Mouse (Mus musculus) heart, embryonic 11.5 days (tissue): ENCODE data around the gene Dlx3. TPM values are rescaled to one million over a fixed set of nuclear protein-coding genes. Genes with fewer than 3 reads are reported as not detected.

Experiments used
- ATAC-seq: fragments of 200-750 bp; cut with Nextera tagmentation; replicated peaks from 2 replicates; pipeline ENCODE4 v1.8.0; 2017; ENCODE audit warnings: moderate library complexity; ENCODE audit not compliant: insufficient number of reproducible peaks, low FRiP score, low TSS enrichment
- H3K27ac ChIP-seq: fragments of 300-500 bp; sonication (generic); 2 replicates; pipeline ENCODE4 v1.5.1; 2014; ENCODE audit warnings: mild to moderate bottlenecking, low read depth, low read length
- H3K27me3 ChIP-seq: fragments of 300-500 bp; sonication (generic); 2 replicates; pipeline ENCODE4 v1.6.1; 2014; ENCODE audit warnings: mild to moderate bottlenecking, low read length, mixed read lengths; ENCODE audit not compliant: control insufficient read depth, insufficient read depth
- H3K36me3 ChIP-seq: fragments of 300-500 bp; sonication (generic); 2 replicates; pipeline ENCODE4 v1.6.1; 2014; ENCODE audit warnings: mild to moderate bottlenecking, low read length, moderate library complexity, mixed read lengths; ENCODE audit not compliant: control insufficient read depth, insufficient read depth
- H3K4me1 ChIP-seq: fragments of 300-500 bp; sonication (generic); 2 replicates; pipeline ENCODE4 v1.6.1; 2014; ENCODE audit warnings: low read length; ENCODE audit not compliant: control insufficient read depth, insufficient read depth
- H3K4me2 ChIP-seq: fragments of 300-500 bp; sonication (generic); 2 replicates; pipeline ENCODE4 v1.6.1; 2014; ENCODE audit warnings: mild to moderate bottlenecking, moderate library complexity
- H3K4me3 ChIP-seq: fragments of 300-500 bp; sonication (generic); 2 replicates; pipeline ENCODE4 v1.5.1; 2014; ENCODE audit warnings: low read depth, low read length
- H3K9ac ChIP-seq: fragments of 300-500 bp; sonication (generic); 2 replicates; pipeline ENCODE4 v1.6.1; 2014; ENCODE audit warnings: mild to moderate bottlenecking, low read depth, low read length, moderate library complexity
- H3K9me3 ChIP-seq: fragments of 300-500 bp; sonication (generic); replicated peaks from 2 replicates; pipeline ENCODE4 v1.6.1; 2016; ENCODE audit warnings: low read length; ENCODE audit not compliant: control insufficient read depth
- WGBS: fragments of 180-500 bp; shearing (Covaris S2); extraction: QIAGEN DNeasy Blood & Tissue Kit; methylation state at CpG from one replicate; pipeline ENCODE4 v1.1.7; 2014; ENCODE audit not compliant: insufficient replicate concordance; 5-methylcytosine and 5-hydroxymethylcytosine counted together
- polyA plus RNA-seq: library from polyadenylated mRNA; unstranded; fragments of >200 nt; fragmentation: Nextera tagmentation; extraction: Ambion mirVana; gene quantifications from 2 replicates; pipeline ENCODE4 v1.2.1, GENCODE M21; 2014

The Dlx3 gene
- polyA plus RNA-seq, 1 experiment from 2014 or later: 0.40 TPM

- no peak for ATAC-seq
- H3K9me3 ChIP-seq: no peaks in the 10 kb centered on the region
- no peak overlapping the region for H3K4me2 ChIP-seq
- no peak overlapping the region for H3K4me3 ChIP-seq
- no peaks in the 10 kb centered on the region for H3K36me3 ChIP-seq
- WGBS: 51% methylated on average over 6 of the region's 6 CpGs
- H3K27ac ChIP-seq: no peak overlapping the region
- H3K4me1 ChIP-seq: peaks cover 10% of the 10 kb centered on the region
- no peak overlapping the region for H3K9ac ChIP-seq
- no peaks in the 10 kb centered on the region for H3K27me3 ChIP-seq
Observed at GRCm38 (mm10) chr11:95097889-95098288, 22.0 kb upstream of the Dlx3 start.

- Histone ChIP-seq H3K36me3 (no peaks in the 10 kb centered on the region), H3K4me2 (no peak overlapping the region), H3K9ac (no peak overlapping the region), H3K4me1 (peaks cover 10% of the 10 kb centered on the region), H3K27ac (no peak overlapping the region), H3K27me3 (no peaks in the 10 kb centered on the region), H3K9me3 (no peaks in the 10 kb centered on the region), H3K4me3 (no peak overlapping the region)
- no peak for ATAC-seq
- WGBS: 79% methylated on average over 5 of the region's 5 CpGs
Observed at GRCm38 (mm10) chr11:95098346-95099095, 21.4 kb upstream of the Dlx3 start.

DNA sequence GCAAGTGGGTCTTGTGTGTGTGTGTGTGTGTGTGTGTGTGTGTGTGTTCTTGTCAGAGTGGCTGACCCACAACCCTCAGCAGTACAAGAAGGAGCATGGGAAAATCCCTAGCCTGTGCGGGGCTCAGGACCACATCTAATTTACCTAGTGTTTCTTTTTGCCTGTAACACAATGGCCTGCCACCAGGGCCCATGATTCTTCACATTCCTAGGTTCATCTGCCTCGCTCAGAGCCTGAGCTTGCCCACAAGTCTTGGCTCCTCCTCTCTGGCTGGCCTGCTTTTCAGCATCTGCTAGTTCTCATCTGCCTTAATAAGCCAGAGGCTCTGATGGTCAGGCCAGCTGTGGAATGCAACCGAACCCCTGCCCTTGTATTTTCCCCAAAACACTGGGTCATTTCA lies 19.5 kb upstream of the Dlx3 start:
- H3K9ac ChIP-seq: no peak overlapping the region
- H3K27me3 ChIP-seq: no peaks in the 10 kb centered on the region
- H3K27ac ChIP-seq: no peak overlapping the region
- H3K4me3 ChIP-seq: no peak overlapping the region
- no peak overlapping the region for H3K4me2 ChIP-seq
- WGBS: 41% methylated on average over 3 of the region's 3 CpGs
- no peaks in the 10 kb centered on the region for H3K9me3 ChIP-seq
- no peaks in the 10 kb centered on the region for H3K36me3 ChIP-seq
- ATAC-seq: no peak
- H3K4me1 ChIP-seq: peaks cover 18% of the 10 kb centered on the region

- Histone ChIP-seq H3K27ac (no peak overlapping the region), H3K36me3 (no peaks in the 10 kb centered on the region), H3K4me1 (peaks cover 18% of the 10 kb centered on the region), H3K4me3 (no peak overlapping the region), H3K4me2 (no peak overlapping the region), H3K27me3 (no peaks in the 10 kb centered on the region), H3K9me3 (no peaks in the 10 kb centered on the region), H3K9ac (no peak overlapping the region)
- ATAC-seq: no peak
- 35% methylated on average over 16 of the region's 16 CpGs for WGBS
Observed at GRCm38 (mm10) chr11:95101071-95101788, 18.7 kb upstream of the Dlx3 start.

DNA sequence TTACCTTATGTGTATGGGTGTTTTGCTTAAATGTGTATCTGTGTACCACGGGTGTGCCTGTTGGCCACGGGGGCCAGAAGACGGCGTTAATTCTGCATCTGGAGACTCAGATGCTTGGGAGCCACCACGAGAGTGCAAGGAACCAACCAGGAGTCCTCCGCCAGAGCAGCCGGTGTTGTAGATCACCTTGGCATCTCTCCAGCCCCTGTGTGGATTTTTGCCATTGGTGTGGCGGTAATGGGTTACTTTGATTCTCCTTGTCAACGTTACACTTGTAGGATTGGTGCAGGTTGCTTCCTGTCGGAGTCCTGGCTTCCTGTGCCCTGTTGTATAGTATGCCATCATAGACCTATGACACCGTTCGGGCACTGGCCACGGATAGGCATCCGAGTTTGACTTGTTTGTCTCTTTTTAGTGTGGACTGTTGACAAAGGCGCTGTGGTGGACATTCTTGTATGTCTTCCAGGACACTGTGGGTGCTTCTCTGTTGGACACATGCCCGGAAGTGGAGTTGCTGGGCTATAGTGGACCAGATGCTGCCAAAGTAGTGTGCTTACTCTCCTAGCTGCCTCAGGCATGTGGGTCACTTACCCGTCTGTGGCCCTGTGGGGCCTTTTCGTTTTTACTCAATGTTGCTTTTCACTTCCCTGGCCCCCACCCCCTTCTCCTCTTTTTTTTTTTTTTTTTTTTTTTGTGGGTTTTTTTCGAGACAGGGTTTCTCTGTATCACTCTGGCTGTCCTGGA lies 17.6 kb upstream of the Dlx3 start:
- H3K27ac ChIP-seq: no peak overlapping the region
- no peaks in the 10 kb centered on the region for H3K9me3 ChIP-seq
- H3K27me3 ChIP-seq: 0 out of 2 replicates have a peak, but pooled peaks cover 2% of the 10 kb centered on the region
- H3K4me3 ChIP-seq: no peak overlapping the region
- ATAC-seq: no peak
- peaks cover 8% of the 10 kb centered on the region for H3K4me1 ChIP-seq
- no peak overlapping the region for H3K9ac ChIP-seq
- WGBS: 86% methylated on average over 19 of the region's 19 CpGs
- no peaks in the 10 kb centered on the region for H3K36me3 ChIP-seq
- H3K4me2 ChIP-seq: no peak overlapping the region

- Histone ChIP-seq H3K4me1 (peaks cover 8% of the 10 kb centered on the region), H3K36me3 (no peaks in the 10 kb centered on the region), H3K27me3 (0 out of 2 replicates have a peak, but pooled peaks cover 2% of the 10 kb centered on the region), H3K9ac (no peak overlapping the region), H3K4me2 (no peak overlapping the region), H3K4me3 (no peak overlapping the region), H3K27ac (no peak overlapping the region), H3K9me3 (no peaks in the 10 kb centered on the region)
- 23% methylated on average over 6 of the region's 6 CpGs for WGBS
- no peak for ATAC-seq
Observed at GRCm38 (mm10) chr11:95104266-95104665, 15.7 kb upstream of the Dlx3 start.

GRCm38 (mm10) chr11:95105274-95105874 lies 14.5 kb upstream of the Dlx3 start:
- ATAC-seq: no peak
- Histone ChIP-seq H3K27ac (no peak overlapping the region), H3K36me3 (no peaks in the 10 kb centered on the region)

More at GRCm38 (mm10) chr11:95105274-95105874, 14.5 kb upstream of the Dlx3 start:
- H3K27me3 ChIP-seq: 0 out of 2 replicates have a peak, but pooled peaks cover 2% of the 10 kb centered on the region
- H3K4me2 ChIP-seq: peak overlapping the region; percentile 49
- H3K4me3 ChIP-seq: peak overlapping the region; percentile 18
- no peak overlapping the region for H3K9ac ChIP-seq
- WGBS: 1% methylated on average over 25 of the region's 25 CpGs
- H3K9me3 ChIP-seq: no peaks in the 10 kb centered on the region
- H3K4me1 ChIP-seq: peaks cover 8% of the 10 kb centered on the region
